Mouse (Mus musculus): ENCODE measurements around the gene Abcb11. TPM values are rescaled to one million over a fixed set of nuclear protein-coding genes. Genes with fewer than 3 reads are reported as not detected.

Gene Abcb11
- 3.9 TPM in 1 of 2 replicates, not detected in the other for polyA plus RNA-seq (2011; ENCODE audit: insufficient read depth, insufficient read length, low replicate concordance, missing spikeins)

DNA sequence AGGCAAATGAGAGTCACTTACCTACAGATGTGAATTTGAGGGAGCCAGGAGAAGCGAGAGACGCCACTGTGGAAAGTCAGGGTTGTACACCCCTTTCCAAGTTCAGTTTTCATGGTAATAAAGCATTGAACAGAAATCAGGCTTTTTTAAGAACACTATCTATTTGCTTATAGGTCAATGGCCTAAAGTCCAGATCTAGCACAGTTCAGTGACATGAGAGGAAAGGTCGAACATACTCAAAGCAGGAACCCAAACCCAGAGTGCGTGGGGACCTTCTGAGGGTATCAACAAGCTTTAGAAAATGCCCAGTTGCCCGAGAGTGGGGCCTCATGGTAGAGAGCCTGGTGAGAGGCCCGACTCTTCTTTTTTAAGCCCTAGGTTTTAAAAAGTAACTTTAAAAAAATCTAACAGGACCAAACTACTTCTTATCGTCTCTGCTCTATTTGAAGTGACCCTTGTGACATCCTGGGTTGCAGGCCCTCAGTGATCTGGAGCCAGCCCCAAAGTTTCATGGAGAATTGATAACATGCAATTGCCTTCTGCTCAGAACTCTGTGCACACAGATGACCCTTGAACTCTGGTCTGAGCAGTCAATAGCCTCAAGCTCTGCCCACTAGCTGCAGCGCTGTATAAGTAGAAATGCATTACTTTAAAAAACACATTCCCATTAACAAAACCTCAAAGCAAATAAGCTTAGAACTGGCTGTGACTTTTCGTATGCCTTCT lies at the start of gene Abcb11:
Gene Abcb11, minus strand, starts transcription at position 121 of the 726 bp plus-strand sequence.
- H3K27ac ChIP-seq (ENCODE audit: control insufficient read depth, insufficient read depth, low read depth, low read length, poor library complexity): no peak within 1 kb of the TSS
- no peak within 1 kb of the TSS for H3K4me3 ChIP-seq (replicated peaks; ENCODE audit: control insufficient read depth, low read depth, low read length)
- 78% methylated on average over 9 of the region's 9 CpGs for WGBS
- no peaks in the 10 kb centered on the region for H3K4me1 ChIP-seq (ENCODE audit: control insufficient read depth, insufficient read depth, low read length)
- TF ChIP-seq POLR2A (IDR thresholded peaks at IDR 0.05; ENCODE audit: borderline replicate concordance, control insufficient read depth, low read depth, low read length): no peak
- TF ChIP-seq CTCF (IDR thresholded peaks at IDR 0.05; ENCODE audit: control insufficient read depth, insufficient read depth, low read length): no peak

DNA sequence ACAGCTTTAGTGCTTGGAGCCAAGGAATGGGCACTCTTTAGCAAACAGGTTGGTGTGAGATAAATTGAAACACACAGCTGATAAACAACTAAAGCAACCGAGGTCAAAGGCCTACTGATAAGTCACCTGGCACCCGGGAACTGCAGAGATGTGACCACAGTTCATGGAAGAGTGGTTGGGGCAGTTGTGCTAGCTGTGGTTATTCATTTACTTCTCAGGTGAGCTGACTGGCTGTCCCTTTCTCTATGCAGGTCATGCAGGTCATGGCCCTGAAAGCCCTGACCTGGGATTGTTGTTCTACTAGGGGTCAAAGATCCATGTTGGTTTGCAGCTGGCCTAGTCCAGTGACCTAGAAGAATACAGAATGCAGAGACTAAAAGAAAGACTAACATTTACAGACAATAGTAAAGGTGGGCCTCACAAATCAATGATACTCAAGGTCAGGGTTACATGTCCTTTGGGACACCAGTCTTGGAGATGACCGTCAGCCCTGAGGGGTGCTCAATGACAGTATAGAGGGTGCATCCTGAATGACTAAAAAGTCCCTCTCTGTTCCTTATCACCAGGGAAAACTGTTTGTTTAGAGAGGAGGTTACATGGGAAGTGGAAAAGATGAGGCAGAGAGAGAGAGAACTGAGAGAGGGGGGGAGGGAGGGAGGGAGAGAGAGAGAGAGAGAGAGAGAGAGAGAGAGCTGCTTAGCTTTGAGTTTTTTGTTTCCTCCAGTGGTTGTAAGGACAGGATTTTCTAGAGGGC lies 43.9 kb upstream of the Abcb11 start:
- Histone ChIP-seq H3K4me3 (replicated peaks; ENCODE audit: control insufficient read depth, low read depth, low read length) (no peak overlapping the region), H3K27ac (ENCODE audit: control insufficient read depth, insufficient read depth, low read depth, low read length, poor library complexity) (no peak overlapping the region), H3K4me1 (ENCODE audit: control insufficient read depth, insufficient read depth, low read length) (peaks cover 2% of the 10 kb centered on the region; the same call in 1 of the 2 replicates)
- TF ChIP-seq CTCF (IDR thresholded peaks at IDR 0.05; ENCODE audit: control insufficient read depth, insufficient read depth, low read length) (no peak), POLR2A (IDR thresholded peaks at IDR 0.05; ENCODE audit: borderline replicate concordance, control insufficient read depth, low read depth, low read length) (no peak)
- 69% methylated on average over 3 of the region's 3 CpGs for WGBS

DNA sequence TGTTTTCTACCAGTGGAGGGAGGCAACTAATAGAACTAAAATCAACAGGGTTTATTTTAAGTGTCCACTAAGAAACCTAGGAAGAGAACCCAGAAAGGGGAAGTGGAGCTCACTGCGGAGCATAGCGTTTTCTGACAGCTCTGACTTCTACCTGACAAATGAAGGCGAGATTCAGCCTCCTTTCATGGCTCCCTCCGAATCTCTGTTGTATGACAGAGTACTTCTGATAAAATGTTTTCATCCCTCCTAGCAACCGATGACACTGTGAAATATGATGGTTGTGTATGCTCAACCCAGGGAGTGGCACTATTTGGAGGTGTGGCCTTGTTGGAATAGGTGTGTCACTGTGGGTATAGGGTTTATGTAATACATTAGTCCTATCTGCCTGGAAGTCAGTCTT lies 40.4 kb upstream of the Abcb11 start:
- no peak overlapping the region for H3K4me3 ChIP-seq (replicated peaks; ENCODE audit: control insufficient read depth, low read depth, low read length)
- TF ChIP-seq POLR2A (IDR thresholded peaks at IDR 0.05; ENCODE audit: borderline replicate concordance, control insufficient read depth, low read depth, low read length): no peak
- TF ChIP-seq CTCF (IDR thresholded peaks at IDR 0.05; ENCODE audit: control insufficient read depth, insufficient read depth, low read length): no peak
- peaks cover 2% of the 10 kb centered on the region; the same call in 1 of the 2 replicates for H3K4me1 ChIP-seq (ENCODE audit: control insufficient read depth, insufficient read depth, low read length)
- WGBS: 14% methylated on average over 5 of the region's 5 CpGs
- H3K27ac ChIP-seq (ENCODE audit: control insufficient read depth, insufficient read depth, low read depth, low read length, poor library complexity): peak overlapping the region; percentile 48; the same call in 1 of the 2 replicates

DNA sequence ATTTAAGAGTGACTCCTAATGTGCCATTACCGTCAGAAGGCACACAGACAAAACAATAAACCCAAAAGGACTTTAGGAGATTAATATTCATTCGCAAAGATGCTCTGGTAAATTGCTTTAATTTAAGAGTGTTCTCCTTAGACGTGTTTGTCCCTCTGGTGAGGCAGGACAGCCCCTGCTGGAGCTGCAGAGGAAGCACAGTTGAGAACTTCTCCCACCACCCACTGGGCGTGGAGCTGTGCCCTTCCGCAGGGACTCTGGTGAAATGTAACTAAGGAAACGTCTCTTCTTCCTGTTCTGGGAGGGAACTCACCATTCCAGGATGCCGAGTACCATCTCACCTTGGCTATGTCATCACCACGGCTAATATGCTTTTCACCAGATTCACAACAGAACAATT lies 39.3 kb upstream of the Abcb11 start:
- Histone ChIP-seq H3K4me1 (ENCODE audit: control insufficient read depth, insufficient read depth, low read length) (peaks cover 2% of the 10 kb centered on the region; the same call in 1 of the 2 replicates), H3K27ac (ENCODE audit: control insufficient read depth, insufficient read depth, low read depth, low read length, poor library complexity) (no peak overlapping the region), H3K4me3 (replicated peaks; ENCODE audit: control insufficient read depth, low read depth, low read length) (peak overlapping the region; percentile 2)
- TF ChIP-seq CTCF (IDR thresholded peaks at IDR 0.05; ENCODE audit: control insufficient read depth, insufficient read depth, low read length) (peak; percentile 58), POLR2A (IDR thresholded peaks at IDR 0.05; ENCODE audit: borderline replicate concordance, control insufficient read depth, low read depth, low read length) (no peak)
- 15% methylated on average over 8 of the region's 8 CpGs for WGBS

DNA sequence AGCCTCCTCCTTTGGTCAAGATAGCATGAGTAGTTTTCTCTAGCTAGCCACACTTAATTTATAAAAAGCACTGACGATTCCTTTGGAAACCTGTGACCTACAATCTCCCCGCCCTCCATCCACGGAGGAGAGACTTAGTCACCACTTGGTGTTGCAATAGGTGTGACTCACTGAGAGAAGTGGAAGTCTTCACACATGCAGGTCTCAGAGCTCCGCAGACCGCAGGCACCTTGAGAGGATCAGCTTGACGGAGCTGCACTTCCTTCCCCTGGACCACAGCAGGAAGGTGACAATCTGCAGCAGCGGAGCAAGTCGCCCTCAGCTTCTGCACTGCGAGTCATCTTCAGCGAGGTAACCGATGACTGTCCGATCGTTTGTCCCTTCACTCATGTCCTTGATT lies 37.9 kb upstream of the Abcb11 start, which contains the start of gene Dhrs9:
Gene Dhrs9, plus strand, starts transcription at position 165 of the 400 bp plus-strand sequence.
- TF ChIP-seq POLR2A (IDR thresholded peaks at IDR 0.05; ENCODE audit: borderline replicate concordance, control insufficient read depth, low read depth, low read length) (peak; percentile 29; the same call in 1 of the 2 replicates), CTCF (IDR thresholded peaks at IDR 0.05; ENCODE audit: control insufficient read depth, insufficient read depth, low read length) (no peak)
- peak within 1 kb of the TSS; percentile 39 for H3K4me3 ChIP-seq (replicated peaks; ENCODE audit: control insufficient read depth, low read depth, low read length)
- peak within 1 kb of the TSS; percentile 62; the same call in 1 of the 2 replicates for H3K27ac ChIP-seq (ENCODE audit: control insufficient read depth, insufficient read depth, low read depth, low read length, poor library complexity)
- WGBS: 3% methylated on average over 13 of the region's 13 CpGs
- H3K4me1 ChIP-seq (ENCODE audit: control insufficient read depth, insufficient read depth, low read length): peaks cover 2% of the 10 kb centered on the region; the same call in 1 of the 2 replicates

DNA sequence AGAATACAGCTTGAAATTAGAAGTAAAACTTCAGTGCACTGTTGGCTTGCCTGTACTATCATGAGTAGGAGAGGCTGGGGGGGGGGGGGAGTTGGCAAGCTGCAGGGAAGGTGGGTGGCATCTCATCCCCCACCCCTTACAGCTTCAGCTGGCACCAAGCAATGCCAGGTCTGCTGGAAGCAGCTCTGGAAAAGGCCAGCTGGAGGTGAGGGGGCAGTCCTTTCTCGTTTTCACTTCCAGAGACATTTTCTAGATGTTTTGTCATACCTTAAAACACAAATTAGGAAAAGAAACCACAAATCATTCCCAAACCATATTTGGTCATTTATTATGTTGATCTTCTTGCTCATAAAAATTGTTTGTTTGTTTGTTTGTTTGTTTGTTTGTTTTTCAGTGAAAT lies 37.4 kb upstream of the Abcb11 start:
- 4% methylated on average over 1 of the region's 1 CpGs for WGBS
- Histone ChIP-seq H3K27ac (ENCODE audit: control insufficient read depth, insufficient read depth, low read depth, low read length, poor library complexity) (no peak overlapping the region), H3K4me1 (ENCODE audit: control insufficient read depth, insufficient read depth, low read length) (peaks cover 2% of the 10 kb centered on the region; the same call in 1 of the 2 replicates), H3K4me3 (replicated peaks; ENCODE audit: control insufficient read depth, low read depth, low read length) (no peak overlapping the region)
- TF ChIP-seq POLR2A (IDR thresholded peaks at IDR 0.05; ENCODE audit: borderline replicate concordance, control insufficient read depth, low read depth, low read length) (no peak), CTCF (IDR thresholded peaks at IDR 0.05; ENCODE audit: control insufficient read depth, insufficient read depth, low read length) (no peak)

DNA sequence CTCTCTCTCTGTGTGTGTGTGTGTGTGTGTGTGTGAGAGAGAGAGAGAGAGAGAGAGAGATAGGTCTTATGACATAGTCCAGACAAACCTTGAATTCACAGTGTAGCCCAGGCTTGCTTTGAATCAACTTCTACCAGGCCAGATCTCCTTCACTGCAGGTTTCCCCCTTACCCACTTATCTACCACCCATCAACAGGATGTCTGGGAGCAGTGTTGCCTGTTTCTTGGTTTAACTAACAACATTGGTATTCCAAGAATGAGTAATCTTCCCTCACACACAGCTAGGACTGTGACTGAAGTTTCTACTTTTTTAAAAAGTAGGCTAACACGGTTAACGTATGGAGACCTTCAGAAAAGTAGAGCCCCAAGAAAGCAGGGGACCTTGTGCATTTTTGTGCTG lies 34.4 kb upstream of the Abcb11 start:
- no peak overlapping the region for H3K27ac ChIP-seq (ENCODE audit: control insufficient read depth, insufficient read depth, low read depth, low read length, poor library complexity)
- TF ChIP-seq CTCF (IDR thresholded peaks at IDR 0.05; ENCODE audit: control insufficient read depth, insufficient read depth, low read length): no peak
- no peak for TF ChIP-seq POLR2A (IDR thresholded peaks at IDR 0.05; ENCODE audit: borderline replicate concordance, control insufficient read depth, low read depth, low read length)
- WGBS: 82% methylated on average over 2 of the region's 2 CpGs
- no peaks in the 10 kb centered on the region for H3K4me1 ChIP-seq (ENCODE audit: control insufficient read depth, insufficient read depth, low read length)
- H3K4me3 ChIP-seq (replicated peaks; ENCODE audit: control insufficient read depth, low read depth, low read length): no peak overlapping the region

DNA sequence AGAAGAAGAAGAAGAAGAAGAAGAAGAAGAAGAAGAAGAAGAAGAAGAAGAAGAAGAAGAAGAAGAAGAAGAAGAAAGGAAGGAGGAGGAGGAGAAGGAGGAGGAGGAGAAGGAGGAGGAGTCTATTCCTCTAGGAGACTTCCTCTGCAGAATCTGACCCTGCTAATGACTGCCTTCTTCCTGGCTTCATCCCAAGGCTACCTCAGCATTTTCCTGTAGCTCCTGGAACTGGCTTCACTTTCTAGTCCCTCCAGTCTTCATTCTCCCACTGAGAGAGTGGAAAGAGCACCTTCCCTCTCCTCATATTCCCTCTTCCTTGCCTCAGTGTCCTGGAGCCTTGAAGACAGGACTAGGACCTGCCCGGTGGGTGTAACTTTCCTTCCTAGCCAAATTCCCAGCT lies 22.9 kb upstream of the Abcb11 start:
- 85% methylated on average over 1 of the region's 1 CpGs for WGBS
- H3K4me3 ChIP-seq (replicated peaks; ENCODE audit: control insufficient read depth, low read depth, low read length): no peak overlapping the region
- no peaks in the 10 kb centered on the region for H3K4me1 ChIP-seq (ENCODE audit: control insufficient read depth, insufficient read depth, low read length)
- TF ChIP-seq CTCF (IDR thresholded peaks at IDR 0.05; ENCODE audit: control insufficient read depth, insufficient read depth, low read length) (no peak), POLR2A (IDR thresholded peaks at IDR 0.05; ENCODE audit: borderline replicate concordance, control insufficient read depth, low read depth, low read length) (no peak)
- H3K27ac ChIP-seq (ENCODE audit: control insufficient read depth, insufficient read depth, low read depth, low read length, poor library complexity): no peak overlapping the region

All from bone marrow, adult 2 months (tissue).